Mouse (Mus musculus) liver, embryonic 13.5 days (tissue): ENCODE data around the gene Dao. TPM values are rescaled to one million over a fixed set of nuclear protein-coding genes. Genes with fewer than 3 reads are reported as not detected.

Experiments used
- ATAC-seq: fragments of 200-750 bp; cut with Nextera tagmentation; 2 replicates; pipeline ENCODE4 v1.8.0; 2017; ENCODE audit warnings: low read depth, mild to moderate bottlenecking, moderate number of reproducible peaks, moderate library complexity
- DNase-seq: peaks from one replicate; pipeline ENCODE4 v3.0.0; 2022
- H3K27ac ChIP-seq: fragments of 300-500 bp; sonication (generic); 2 replicates; pipeline ENCODE4 v1.5.1; 2015; ENCODE audit warnings: moderate library complexity, mild to moderate bottlenecking, inconsistent platforms
- H3K27me3 ChIP-seq: fragments of 300-500 bp; sonication (generic); 2 replicates; pipeline ENCODE4 v1.6.1; 2015; ENCODE audit warnings: mild to moderate bottlenecking, inconsistent platforms
- H3K36me3 ChIP-seq: fragments of 300-500 bp; sonication (generic); 2 replicates; pipeline ENCODE4 v1.6.1; 2015; ENCODE audit warnings: mild to moderate bottlenecking, inconsistent platforms
- H3K4me1 ChIP-seq: fragments of 300-500 bp; sonication (generic); replicated peaks from 2 replicates; pipeline ENCODE4 v1.6.1; 2015; ENCODE audit warnings: inconsistent platforms
- H3K4me2 ChIP-seq: fragments of 300-500 bp; sonication (generic); 2 replicates; pipeline ENCODE4 v1.6.1; 2015; ENCODE audit warnings: inconsistent platforms, mild to moderate bottlenecking, moderate library complexity
- H3K4me3 ChIP-seq: fragments of 300-500 bp; sonication (generic); replicated peaks from 2 replicates; pipeline ENCODE4 v1.5.1; 2015; ENCODE audit warnings: mild to moderate bottlenecking, inconsistent platforms
- H3K9ac ChIP-seq: fragments of 300-500 bp; sonication (generic); 2 replicates; pipeline ENCODE4 v1.6.1; 2015; ENCODE audit warnings: mild to moderate bottlenecking, inconsistent platforms
- H3K9me3 ChIP-seq: fragments of 300-500 bp; sonication (generic); replicated peaks from 2 replicates; pipeline ENCODE4 v1.6.1; 2016; ENCODE audit warnings: inconsistent platforms
- WGBS: fragments of 180-500 bp; shearing (Covaris S2); methylation state at CpG from one replicate; pipeline ENCODE4 v1.1.7; 2015; ENCODE audit not compliant: insufficient replicate concordance; 5-methylcytosine and 5-hydroxymethylcytosine counted together
- polyA plus RNA-seq: library from polyadenylated mRNA; unstranded; fragments of >200 nt; fragmentation: Nextera tagmentation; extraction: Ambion mirVana; gene quantifications from 2 replicates; pipeline ENCODE4 v1.2.1, GENCODE M21; 2015

The Dao gene
- polyA plus RNA-seq, 1 experiment from 2014 or later = not detected

DNA sequence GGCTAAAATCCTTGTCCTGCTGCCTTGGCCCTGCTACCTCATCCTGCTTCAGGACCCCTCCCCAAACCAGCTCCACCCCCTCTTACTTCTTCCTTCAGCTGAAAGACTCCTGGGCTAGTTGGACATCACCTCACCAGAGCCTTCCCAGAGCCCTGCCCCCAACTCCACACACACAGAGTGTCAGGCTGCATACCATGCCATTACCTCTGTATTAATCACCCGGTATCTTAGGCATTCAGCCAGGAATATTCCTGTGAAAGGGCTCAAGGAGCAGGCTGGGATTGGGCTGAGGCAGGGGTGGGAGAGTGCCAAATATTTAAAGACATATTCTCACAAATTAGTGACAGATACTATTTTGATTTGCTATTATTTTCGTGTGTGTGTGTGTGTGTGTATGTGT is 7.0 kb upstream of the Dao start:
- ATAC-seq = no peak
- Histone ChIP-seq H3K4me3 (no peak overlapping the region), H3K27me3 (peaks cover 13% of the 10 kb centered on the region; the same call in 1 of the 2 replicates), H3K9ac (no peak overlapping the region), H3K4me2 (no peak overlapping the region), H3K27ac (no peak overlapping the region), H3K4me1 (peaks cover 27% of the 10 kb centered on the region), H3K9me3 (no peaks in the 10 kb centered on the region), H3K36me3 (no peaks in the 10 kb centered on the region)
- no peak for DNase-seq
- WGBS = 49% methylated on average over 2 of the region's 2 CpGs

GRCm38 (mm10) chr5:113999382-113999781 is 4.1 kb upstream of the Dao start:
- Histone ChIP-seq H3K36me3 (no peaks in the 10 kb centered on the region), H3K9ac (no peak overlapping the region), H3K27me3 (peaks cover 13% of the 10 kb centered on the region; the same call in 1 of the 2 replicates), H3K4me3 (no peak overlapping the region), H3K4me1 (peaks cover 17% of the 10 kb centered on the region), H3K4me2 (no peak overlapping the region), H3K9me3 (no peaks in the 10 kb centered on the region), H3K27ac (no peak overlapping the region)
- WGBS = 16% methylated on average over 5 of the region's 5 CpGs
- no peak for DNase-seq
- no peak for ATAC-seq

- H3K4me3 ChIP-seq = no peak overlapping the region
- 70% methylated on average over 11 of the region's 11 CpGs for WGBS
Observed at GRCm38 (mm10) chr5:114004573-114004972, 1.1 kb downstream of the Dao start.

DNA sequence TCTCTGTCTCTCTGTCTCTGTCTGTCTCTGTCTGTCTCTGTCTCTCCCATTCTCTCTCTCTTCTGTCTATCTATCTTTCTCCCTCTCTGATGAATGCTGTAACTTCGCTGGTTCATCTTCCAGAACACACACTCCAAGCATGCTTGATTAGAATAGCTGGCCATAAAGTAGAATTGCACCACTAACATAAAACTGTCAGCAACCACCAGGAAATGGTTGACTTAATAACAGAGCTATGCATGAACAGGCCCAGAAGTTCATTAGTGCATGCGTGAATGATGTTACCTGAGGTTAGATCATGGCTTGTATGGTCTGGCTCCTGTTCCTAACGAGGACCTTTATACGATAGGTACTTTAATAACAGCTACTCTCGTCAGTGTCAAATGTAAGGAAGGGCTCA is 1.6 kb downstream of the Dao start:
- no peak for DNase-seq
- Histone ChIP-seq H3K36me3 (no peaks in the 10 kb centered on the region), H3K4me2 (no peak overlapping the region), H3K27ac (no peak overlapping the region), H3K9ac (no peak overlapping the region), H3K9me3 (no peaks in the 10 kb centered on the region), H3K4me3 (no peak overlapping the region), H3K27me3 (no peaks in the 10 kb centered on the region), H3K4me1 (peaks cover 30% of the 10 kb centered on the region)
- no peak for ATAC-seq
- WGBS = 64% methylated on average over 5 of the region's 5 CpGs

More at GRCm38 (mm10) chr5:114004573-114004972, 1.1 kb downstream of the Dao start:
- no peaks in the 10 kb centered on the region for H3K9me3 ChIP-seq
- H3K4me2 ChIP-seq = no peak overlapping the region
- H3K4me1 ChIP-seq = peaks cover 26% of the 10 kb centered on the region
- no peak overlapping the region for H3K27ac ChIP-seq
- no peak overlapping the region for H3K9ac ChIP-seq
- DNase-seq = no peak
- ATAC-seq = no peak
- H3K36me3 ChIP-seq = no peaks in the 10 kb centered on the region
- H3K27me3 ChIP-seq = no peaks in the 10 kb centered on the region

- WGBS = 65% methylated on average over 4 of the region's 4 CpGs
- ATAC-seq (no peak), DNase-seq (no peak)
- H3K27ac ChIP-seq = no peak overlapping the region
- H3K4me2 ChIP-seq = no peak overlapping the region
- H3K36me3 ChIP-seq = no peaks in the 10 kb centered on the region
- H3K4me3 ChIP-seq = no peak overlapping the region
- H3K9me3 ChIP-seq = no peaks in the 10 kb centered on the region
- H3K4me1 ChIP-seq = peaks cover 30% of the 10 kb centered on the region
- no peaks in the 10 kb centered on the region for H3K27me3 ChIP-seq
- no peak overlapping the region for H3K9ac ChIP-seq
Observed at GRCm38 (mm10) chr5:114006974-114007373, 3.5 kb downstream of the Dao start.

DNA sequence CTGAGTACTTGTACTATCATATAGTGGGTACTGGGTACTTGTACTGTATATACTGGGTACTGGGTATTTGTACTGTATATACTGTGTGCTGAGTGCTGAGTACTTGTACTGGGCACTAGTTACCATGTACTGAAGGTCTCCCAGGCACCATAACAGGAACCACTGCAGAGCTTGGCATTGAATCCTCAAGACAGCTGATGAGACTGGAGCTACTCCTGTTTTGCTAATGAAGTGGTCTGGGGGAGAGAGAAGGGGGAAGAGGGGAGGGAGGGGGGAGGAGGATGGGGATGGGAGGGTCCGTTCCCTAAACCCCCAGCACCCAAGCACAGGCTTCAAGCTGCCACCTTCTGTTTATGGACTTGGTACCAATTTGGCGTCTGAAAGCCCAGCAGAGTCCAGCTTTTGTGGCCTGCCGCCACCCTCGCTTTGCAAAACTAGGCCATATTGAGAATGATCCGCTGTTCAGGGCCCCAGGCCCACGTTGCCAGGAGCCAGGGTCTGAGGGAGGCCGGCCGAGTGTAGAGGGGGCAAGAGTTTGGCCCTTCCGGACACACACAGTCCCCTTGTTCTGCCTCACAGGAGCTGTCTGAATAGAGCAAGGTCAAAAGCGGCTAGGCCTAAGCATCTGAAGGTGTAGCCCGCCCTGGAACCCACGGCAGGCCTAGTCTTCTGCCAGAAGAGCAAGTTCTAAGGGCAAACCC is 4.4 kb downstream of the Dao start:
- no peak overlapping the region for H3K4me2 ChIP-seq
- no peak for ATAC-seq
- no peaks in the 10 kb centered on the region for H3K27me3 ChIP-seq
- no peaks in the 10 kb centered on the region for H3K36me3 ChIP-seq
- no peak overlapping the region for H3K4me3 ChIP-seq
- peaks cover 29% of the 10 kb centered on the region for H3K4me1 ChIP-seq
- H3K9me3 ChIP-seq = no peaks in the 10 kb centered on the region
- no peak overlapping the region for H3K9ac ChIP-seq
- H3K27ac ChIP-seq = no peak overlapping the region
- WGBS = 76% methylated on average over 12 of the region's 12 CpGs
- DNase-seq = no peak

DNA sequence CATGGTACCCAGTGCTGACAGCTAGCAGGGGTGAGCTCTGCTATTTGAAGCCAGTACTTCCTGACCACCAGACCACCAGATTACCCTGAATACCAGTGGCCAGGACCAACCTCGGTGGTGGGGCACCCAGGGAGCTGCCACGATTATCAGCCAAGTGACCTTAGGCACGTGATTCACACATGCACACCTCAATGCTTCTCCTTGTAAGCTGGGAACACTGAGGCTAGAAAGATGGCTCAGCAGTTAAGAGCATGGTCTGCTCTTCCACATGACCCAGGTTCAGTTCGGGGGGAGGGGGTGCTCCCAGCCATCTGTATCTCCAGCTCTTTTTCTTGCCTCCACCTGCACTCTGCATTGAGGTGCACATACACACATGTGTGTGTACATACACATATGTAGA is 5.5 kb downstream of the Dao start:
- H3K4me1 ChIP-seq = peaks cover 17% of the 10 kb centered on the region; the same call in 1 of the 2 replicates
- H3K27me3 ChIP-seq = no peaks in the 10 kb centered on the region
- H3K27ac ChIP-seq = no peak overlapping the region
- 34% methylated on average over 4 of the region's 4 CpGs for WGBS
- DNase-seq (no peak), ATAC-seq (no peak)
- H3K9ac ChIP-seq = no peak overlapping the region
- no peaks in the 10 kb centered on the region for H3K9me3 ChIP-seq
- H3K36me3 ChIP-seq = no peaks in the 10 kb centered on the region
- H3K4me2 ChIP-seq = no peak overlapping the region
- H3K4me3 ChIP-seq = no peak overlapping the region

DNA sequence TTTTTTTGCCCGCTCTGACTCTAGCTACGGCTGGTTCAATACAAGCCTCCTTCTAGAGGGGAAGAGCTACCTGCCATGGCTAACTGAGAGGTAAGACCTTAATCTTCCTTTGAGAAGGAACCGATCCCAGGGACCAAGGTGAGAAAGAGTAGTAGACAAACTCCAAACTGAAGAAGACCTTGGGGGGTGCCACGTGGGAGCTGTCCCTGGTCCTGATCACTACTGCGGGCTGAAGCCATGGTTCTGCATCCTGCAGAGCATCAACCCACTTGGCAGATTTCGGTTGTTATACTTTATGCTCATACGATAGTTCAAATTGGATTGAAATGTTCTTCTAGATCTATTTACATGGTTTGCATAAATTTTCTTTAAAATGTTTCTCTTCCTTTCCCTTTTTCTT is 11.6 kb downstream of the Dao start:
- DNase-seq (no peak), ATAC-seq (no peak)

DNA sequence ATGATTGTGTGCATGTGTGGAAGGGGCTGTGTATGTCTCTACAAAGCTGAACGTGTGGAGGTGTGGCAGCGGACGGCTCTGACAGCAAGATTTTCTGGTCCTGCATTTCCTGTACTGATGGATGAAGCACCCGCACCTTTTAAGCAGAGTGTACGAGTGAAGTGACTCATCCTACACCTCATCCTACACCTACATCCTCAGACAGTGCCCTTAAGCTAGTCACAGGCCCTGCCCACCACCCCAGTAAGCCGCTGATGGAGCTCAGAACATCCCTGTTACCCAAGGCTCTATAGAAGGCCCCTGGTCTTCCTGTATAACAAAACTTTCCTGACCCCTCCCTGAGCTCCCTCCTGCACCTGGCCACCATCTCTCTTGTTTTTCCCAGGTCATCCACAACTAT is 20.9 kb downstream of the Dao start:
- Histone ChIP-seq H3K9me3 (no peaks in the 10 kb centered on the region), H3K9ac (no peak overlapping the region), H3K4me3 (no peak overlapping the region), H3K27ac (no peak overlapping the region), H3K4me1 (no peaks in the 10 kb centered on the region; the same call in 1 of the 2 replicates), H3K27me3 (peaks cover 17% of the 10 kb centered on the region; the same call in 1 of the 2 replicates), H3K4me2 (no peak overlapping the region), H3K36me3 (no peaks in the 10 kb centered on the region)
- WGBS = 55% methylated on average over 6 of the region's 6 CpGs
- DNase-seq (no peak), ATAC-seq (no peak)

More for the DNA sequence above, 11.6 kb downstream of the Dao start:
- H3K9ac ChIP-seq = no peak overlapping the region
- no peak overlapping the region for H3K4me2 ChIP-seq
- H3K27me3 ChIP-seq = no peaks in the 10 kb centered on the region
- no peaks in the 10 kb centered on the region for H3K9me3 ChIP-seq
- no peaks in the 10 kb centered on the region for H3K4me1 ChIP-seq
- H3K27ac ChIP-seq = no peak overlapping the region
- 52% methylated on average over 7 of the region's 7 CpGs for WGBS
- no peak overlapping the region for H3K4me3 ChIP-seq
- H3K36me3 ChIP-seq = no peaks in the 10 kb centered on the region

DNA sequence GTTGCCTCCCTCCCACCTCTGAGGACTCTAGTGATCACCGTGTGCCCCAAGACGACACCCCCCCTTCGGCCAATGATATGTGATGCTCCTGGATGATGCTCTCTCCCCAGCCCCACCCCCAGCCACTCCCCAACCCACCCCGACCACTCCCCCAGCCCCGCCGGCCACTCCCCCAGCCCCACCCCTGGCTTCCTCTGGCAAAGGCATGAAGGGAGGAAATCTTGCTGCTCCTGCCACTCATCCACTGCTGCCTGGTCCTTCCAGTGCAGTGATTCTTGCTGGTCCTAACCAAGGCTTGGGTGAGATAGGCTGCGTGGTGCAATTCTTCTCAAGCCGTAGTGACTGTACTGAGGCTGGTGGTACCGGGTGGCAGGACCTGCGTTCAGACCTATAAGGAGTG is 21.4 kb downstream of the Dao start:
- Histone ChIP-seq H3K4me3 (no peak overlapping the region), H3K27ac (no peak overlapping the region), H3K9me3 (no peaks in the 10 kb centered on the region), H3K9ac (no peak overlapping the region), H3K36me3 (no peaks in the 10 kb centered on the region), H3K4me2 (no peak overlapping the region), H3K27me3 (peaks cover 17% of the 10 kb centered on the region; the same call in 1 of the 2 replicates), H3K4me1 (no peaks in the 10 kb centered on the region; the same call in 1 of the 2 replicates)
- no peak for DNase-seq
- peak; percentile 41; the same call in 1 of the 2 replicates for ATAC-seq
- WGBS = 9% methylated on average over 10 of the region's 10 CpGs

GRCm38 (mm10) chr5:114027217-114027944 is 23.9 kb downstream of the Dao start:
- no peak overlapping the region for H3K4me3 ChIP-seq
- no peaks in the 10 kb centered on the region for H3K9me3 ChIP-seq
- H3K4me2 ChIP-seq = no peak overlapping the region
- 75% methylated on average over 12 of the region's 12 CpGs for WGBS
- peaks cover 17% of the 10 kb centered on the region; the same call in 1 of the 2 replicates for H3K27me3 ChIP-seq
- ATAC-seq (no peak), DNase-seq (no peak)
- H3K4me1 ChIP-seq = no peaks in the 10 kb centered on the region; the same call in 1 of the 2 replicates
- no peak overlapping the region for H3K27ac ChIP-seq
- no peak overlapping the region for H3K9ac ChIP-seq
- no peaks in the 10 kb centered on the region for H3K36me3 ChIP-seq
